Mouse (Mus musculus) heart, postnatal 0 days (tissue): ENCODE results near the gene Pik3cb.

Experiments
- CTCF ChIP-seq: IDR thresholded peaks from 2 replicates; pipeline ENCODE4 v1.5.1; 2016; ENCODE audit warnings: antibody characterized with exemption, control low read depth, low read depth
- EP300 ChIP-seq: IDR thresholded peaks from 2 replicates; pipeline ENCODE4 v1.6.1; 2016; ENCODE audit warnings: antibody characterized with exemption, low read depth

- TF ChIP-seq EP300 (no peak), CTCF (no peak)
Measured at GRCm38 (mm10) chr9:99141171-99141570, 750 bp upstream of the Pik3cb start.
